11 mouse cellular contexts compared by ENCODE assay signal in the genomic region with DNA sequence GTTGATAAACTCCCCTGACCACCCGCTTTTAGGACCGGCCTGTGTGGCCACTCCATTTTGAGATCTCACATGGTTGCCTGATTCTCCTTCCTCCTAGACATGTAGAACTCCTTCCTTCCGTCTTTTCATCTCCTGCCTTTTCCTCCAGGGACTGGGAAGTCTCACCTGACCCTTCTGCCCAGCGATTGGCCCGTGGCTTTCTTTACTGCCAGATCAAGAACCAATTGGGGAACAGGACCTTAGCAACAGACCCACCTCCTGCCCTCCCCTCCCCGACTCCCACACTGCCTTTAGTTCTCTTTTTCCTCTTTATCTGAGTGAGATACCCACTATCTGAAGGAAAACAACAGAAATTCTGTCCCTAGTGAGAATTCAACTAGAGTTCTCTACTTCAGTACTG.
DNase-seq lines count a peak whose midpoint lies in the region.
"Had no signal": no experiment of that assay in that cellular context is flagged by ENCODE, and none has a peak within 500 bp of the region (broad histone marks: within the 10 kb centered on the region; RNA-seq: fewer than 3 reads in every experiment).

No protein-coding gene starts in this region.

- DNase-seq in heart, adult 11 months, result peak; percentile 59
- no peak for DNase-seq in heart, adult 18-20 months
- peak; percentile 9 for DNase-seq in ovary, postnatal 36 days (ENCODE audit: low spot score)
- no peak for DNase-seq in ovary, postnatal 14 days (ENCODE audit: low spot score)
- DNase-seq in lung, postnatal 25 days (ENCODE audit: low spot score), result peak; percentile 23
- DNase-seq in spleen, postnatal 4 days (ENCODE audit: low spot score in 2 of 2), result no peak
- no peak for DNase-seq in T-cell, adult 2 months (ENCODE audit: low spot score)
- no peak for DNase-seq in frontal cortex, postnatal 14 days (ENCODE audit: low spot score in 2 of 2)
- DNase-seq: cerebellum, postnatal 25 days; forebrain, postnatal 0 days; gastrocnemius, postnatal 14 days had no signal

Comparison
In these comparisons a context has a peak if more than half of its experiments do, and no peak if none do; other contexts are left out.
1. DNase-seq: peak in heart, adult 11 months (single experiment), ovary, postnatal 36 days (single experiment) and lung, postnatal 25 days (single experiment); none in heart, adult 18-20 months (0 of 2), ovary, postnatal 14 days (single experiment), spleen, postnatal 4 days (0 of 2), T-cell, adult 2 months (single experiment) and frontal cortex, postnatal 14 days (0 of 2).